Mouse (Mus musculus): ENCODE results near the gene Irak4. TPM values are rescaled to one million over a fixed set of nuclear protein-coding genes. Genes with fewer than 3 reads are reported as not detected.

The Irak4 gene
- total and polyA plus RNA-seq, 3 experiments: 6.7 to 9.4 TPM; not detected in 1

- Histone ChIP-seq H3K4me1 (ENCODE audit: control insufficient read depth in 1 of 2, insufficient read depth in 2 of 2, low read length in 2 of 2) (no peaks in the 10 kb centered on the region), H3K4me3 (ENCODE audit: control insufficient read depth in 1 of 2, insufficient read depth in 1 of 2, low read depth in 2 of 2, low read length in 2 of 2) (no peak within 1 kb of the TSS), H3K79me2 (ENCODE audit: control insufficient read depth, insufficient read depth, low read length, poor library complexity) (no peaks in the 10 kb centered on the region), H3K36me3 (ENCODE audit: control insufficient read depth in 1 of 2, insufficient read depth in 2 of 2, low read length in 2 of 2) (no peaks in the 10 kb centered on the region), H3K27me3 (ENCODE audit: control insufficient read depth in 1 of 2, insufficient read depth in 2 of 2, low read length in 2 of 2) (no peaks in the 10 kb centered on the region; a peak in 1 of 4 replicates), H3K27ac (ENCODE audit: control insufficient read depth, low read depth, low read length) (no peak within 1 kb of the TSS), H3K9me3 (replicated peaks; ENCODE audit: insufficient read depth, low read length) (no peaks in the 10 kb centered on the region; the same call in 1 of the 2 replicates), H3K9ac (ENCODE audit: control insufficient read depth, low read depth, low read length, poor library complexity, severe bottlenecking) (no peak within 1 kb of the TSS)
- DNase-seq (ENCODE audit: low read depth, low spot score): no peak
- TF ChIP-seq ZNF384 (IDR thresholded peaks at IDR 0.05; ENCODE audit: low read depth, low read length) (no peak), BHLHE40 (IDR thresholded peaks at IDR 0.05; ENCODE audit: borderline replicate concordance, low read depth, low read length) (no peak), CHD1 (IDR thresholded peaks at IDR 0.05; ENCODE audit: low read depth, low read length) (no peak), EP300 (IDR thresholded peaks at IDR 0.05; ENCODE audit: low read depth in 1 of 2, low read length in 2 of 2) (no peak), ZKSCAN1 (IDR thresholded peaks at IDR 0.05; ENCODE audit: low read depth, low read length) (no peak), ELF1 (IDR thresholded peaks at IDR 0.05; ENCODE audit: low read depth, low read length) (no peak), NRF1 (IDR thresholded peaks at IDR 0.05; ENCODE audit: insufficient read depth, low read depth, low read length, poor library complexity, severe bottlenecking) (no peak), CHD2 (IDR thresholded peaks at IDR 0.05; ENCODE audit: low read length) (no peak)
Observed at GRCm38 (mm10) chr15:94628830-94629601, 85.6 kb downstream of the Irak4 start, which contains the start of gene Tmem117. Gene Tmem117, plus strand, starts transcription at chr15:94629232.

GRCm38 (mm10) chr15:94630553-94630952 lies 87.1 kb downstream of the Irak4 start:
- Histone ChIP-seq H3K9me3 (replicated peaks; ENCODE audit: insufficient read depth, low read length) (no peaks in the 10 kb centered on the region; the same call in 1 of the 2 replicates), H3K4me3 (ENCODE audit: control insufficient read depth in 1 of 2, insufficient read depth in 1 of 2, low read depth in 2 of 2, low read length in 2 of 2) (no peak overlapping the region), H3K9ac (ENCODE audit: control insufficient read depth, low read depth, low read length, poor library complexity, severe bottlenecking) (no peak overlapping the region), H3K79me2 (ENCODE audit: control insufficient read depth, insufficient read depth, low read length, poor library complexity) (no peaks in the 10 kb centered on the region), H3K36me3 (ENCODE audit: control insufficient read depth in 1 of 2, insufficient read depth in 2 of 2, low read length in 2 of 2) (no peaks in the 10 kb centered on the region), H3K4me1 (ENCODE audit: control insufficient read depth in 1 of 2, insufficient read depth in 2 of 2, low read length in 2 of 2) (no peaks in the 10 kb centered on the region), H3K27me3 (ENCODE audit: control insufficient read depth in 1 of 2, insufficient read depth in 2 of 2, low read length in 2 of 2) (peaks cover 0 to 2% of the 10 kb centered on the region in 2 experiments; a peak in 2 of 4 replicates), H3K27ac (ENCODE audit: control insufficient read depth, low read depth, low read length) (no peak overlapping the region)
- TF ChIP-seq MAZ (IDR thresholded peaks at IDR 0.05; ENCODE audit: low read depth, low read length) (no peak), CHD2 (IDR thresholded peaks at IDR 0.05; ENCODE audit: low read length) (no peak), ZNF384 (IDR thresholded peaks at IDR 0.05; ENCODE audit: low read depth, low read length) (no peak)
- DNase-seq (ENCODE audit: low read depth, low spot score): no peak

Other genes with a start within 250 kb of the Irak4 start
- 2.1 TPM in 2 replicates for gene Adamts20, start 78.2 kb upstream of the Irak4 start, total RNA-seq (2012; rRNA removed)
- 1 to 10 TPM in 1 of 2 experiments, not detected in 1; 3.6 TPM for gene Adamts20, start 78.2 kb upstream of the Irak4 start, polyA plus RNA-seq (2012; ENCODE audit: insufficient read depth in 1 of 2, insufficient read length in 2 of 2, low read depth in 1 of 2, low replicate concordance in 2 of 2, missing spikeins in 1 of 2)
- gene Pus7l, start 96 bp upstream of the Irak4 start, total RNA-seq (2012; rRNA removed): 40.1 and 40.6 TPM in 2 replicates
- gene Pus7l, start 96 bp upstream of the Irak4 start, polyA plus RNA-seq (2012; ENCODE audit: insufficient read depth in 1 of 2, insufficient read length in 2 of 2, low read depth in 1 of 2, low replicate concordance in 2 of 2, missing spikeins in 1 of 2): 10 to 100 TPM; 33.2 to 51.2 TPM
- gene Twf1, start 46.2 kb downstream of the Irak4 start, total RNA-seq (2012; rRNA removed): 20.0 and 26.4 TPM in 2 replicates
- gene Twf1, start 46.2 kb downstream of the Irak4 start, polyA plus RNA-seq (2012; ENCODE audit: insufficient read depth in 1 of 2, insufficient read length in 2 of 2, low read depth in 1 of 2, low replicate concordance in 2 of 2, missing spikeins in 1 of 2): 10 to 100 TPM; 37.1 to 64.1 TPM
- not detected in 2 replicates for gene Tmem117, start 85.6 kb downstream of the Irak4 start, total RNA-seq (2012; rRNA removed)
- gene Tmem117, start 85.6 kb downstream of the Irak4 start, polyA plus RNA-seq (2012; ENCODE audit: insufficient read depth in 1 of 2, insufficient read length in 2 of 2, low read depth in 1 of 2, low replicate concordance in 2 of 2, missing spikeins in 1 of 2): not detected